In the genomic region with DNA sequence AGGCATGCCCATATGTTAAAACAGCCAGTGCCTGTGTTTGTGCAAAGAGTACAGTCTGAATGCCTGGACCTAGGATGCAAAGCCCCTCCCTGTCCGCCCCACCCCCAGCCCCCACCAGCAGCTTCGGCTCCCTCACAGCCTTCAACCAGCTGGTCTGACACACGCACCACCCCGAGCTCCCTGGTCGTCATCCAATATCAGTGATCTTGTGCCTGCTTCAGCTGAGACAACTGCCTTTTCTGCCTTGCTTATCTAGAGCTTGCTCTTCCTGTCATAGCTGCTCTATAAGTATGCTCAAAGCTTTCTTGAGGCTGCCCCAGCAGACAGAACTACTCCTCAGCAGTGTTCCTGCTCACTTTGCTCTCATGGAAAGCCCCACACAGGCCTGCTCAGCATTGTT, we compare ENCODE assay signal across 13 mouse cellular contexts. TPM values are rescaled to one million over a fixed set of nuclear protein-coding genes. Genes with fewer than 3 reads are reported as not detected.
A peak's percentile ranks its signal among the peaks of the same experiment; 100 is the strongest.
DNase-seq lines count a peak whose midpoint lies in the region; ATAC-seq and TF ChIP-seq lines count a peak whose summit lies in the region.
"Had no signal": no experiment of that assay in that cellular context is flagged by ENCODE, and none has a peak within 500 bp of the region (broad histone marks: within the 10 kb centered on the region; RNA-seq: fewer than 3 reads in every experiment).

No protein-coding gene starts in this region.

- H3K27ac ChIP-seq in hindbrain, embryonic 15.5 days (replicated peaks) = no peak overlapping the region
- H3K27ac ChIP-seq in hindbrain, embryonic 10.5 days = no peak overlapping the region
- H3K27ac ChIP-seq in lung, postnatal 0 days (ENCODE audit: low read length) = no peak overlapping the region
- H3K27ac ChIP-seq: macrophage had no signal

- H3K36me3 ChIP-seq in hindbrain, embryonic 15.5 days = no peaks in the 10 kb centered on the region
- H3K36me3 ChIP-seq in hindbrain, embryonic 10.5 days = no peaks in the 10 kb centered on the region
- H3K36me3 ChIP-seq in lung, postnatal 0 days (ENCODE audit: insufficient read depth, low read length) = no peaks in the 10 kb centered on the region

- H3K4me3 ChIP-seq in hindbrain, embryonic 15.5 days = no peak overlapping the region
- no peak overlapping the region for H3K4me3 ChIP-seq in hindbrain, embryonic 10.5 days
- H3K4me3 ChIP-seq in lung, postnatal 0 days (ENCODE audit: low read depth, low read length) = no peak overlapping the region

- no peaks in the 10 kb centered on the region for H3K9me3 ChIP-seq in hindbrain, embryonic 15.5 days
- no peaks in the 10 kb centered on the region for H3K9me3 ChIP-seq in hindbrain, embryonic 10.5 days
- H3K9me3 ChIP-seq in lung, postnatal 0 days (ENCODE audit: low read length) = no peaks in the 10 kb centered on the region

- no peak overlapping the region for H3K9ac ChIP-seq in hindbrain, embryonic 15.5 days
- no peak overlapping the region for H3K9ac ChIP-seq in lung, postnatal 0 days (replicated peaks; ENCODE audit: low read depth)

- TF ChIP-seq CTCF in lung, postnatal 0 days (IDR thresholded peaks at IDR 0.05) = no peak

- H3K4me1 ChIP-seq in hindbrain, embryonic 15.5 days (replicated peaks) = peaks cover 13% of the 10 kb centered on the region
- H3K4me1 ChIP-seq in hindbrain, embryonic 10.5 days (replicated peaks) = no peaks in the 10 kb centered on the region
- no peaks in the 10 kb centered on the region for H3K4me1 ChIP-seq in lung, postnatal 0 days (ENCODE audit: insufficient read depth, low read depth, low read length)

- 0 out of 2 replicates have a peak, but pooled peaks have one; percentile 27 for ATAC-seq in hindbrain, embryonic 15.5 days (ENCODE audit: low FRiP score, low read depth)
- peak; percentile 78 for ATAC-seq in lung, postnatal 0 days

- 46% methylated on average over 5 of the region's 5 CpGs for whole genome bisulfite sequencing in hindbrain, embryonic 15.5 days
- 46% methylated on average over 5 of the region's 5 CpGs for WGBS in hindbrain, embryonic 10.5 days
- 11% methylated on average over 5 of the region's 5 CpGs for WGBS in lung, postnatal 0 days

- H3K27me3 ChIP-seq in hindbrain, embryonic 15.5 days = no peaks in the 10 kb centered on the region
- no peaks in the 10 kb centered on the region for H3K27me3 ChIP-seq in hindbrain, embryonic 10.5 days (ENCODE audit: insufficient read depth, poor library complexity, severe bottlenecking)
- no peaks in the 10 kb centered on the region for H3K27me3 ChIP-seq in lung, postnatal 0 days (replicated peaks; ENCODE audit: insufficient read depth, low read length)

- no peak overlapping the region for H3K4me2 ChIP-seq in hindbrain, embryonic 15.5 days
- H3K4me2 ChIP-seq in lung, postnatal 0 days (replicated peaks; ENCODE audit: low read depth, low read length) = no peak overlapping the region

- DNase-seq in hindbrain, embryonic 10.5 days (ENCODE audit: low spot score) = no peak
- DNase-seq in lung, postnatal 0 days (ENCODE audit: low spot score) = peak; percentile 74
- DNase-seq in lung, adult 18-20 months = no peak
- DNase-seq in cerebellum, adult 9-11 months = peak; percentile 56
- peak; percentile 48 for DNase-seq in lung, postnatal 10 days
- no peak for DNase-seq in gastrocnemius, postnatal 10 days
- DNase-seq in right cerebral cortex, postnatal 10 days (ENCODE audit: low spot score in 2 of 2) = no peak
- DNase-seq: embryo, embryonic 11 days had no signal

- TF ChIP-seq EP300 in lung, postnatal 0 days (IDR thresholded peaks at IDR 0.05) = no peak

RNA-seq across cellular contexts. Expression of a gene that starts 13.4 kb away (rescaled TPM):
- polyA plus RNA-seq in hindbrain, embryonic 15.5 days (2015; fragmentation: Nextera tagmentation; extraction: Ambion mirVana) = not detected in 2 replicates
- polyA plus RNA-seq in hindbrain, embryonic 10.5 days (2016; fragmentation: Nextera tagmentation; extraction: Ambion mirVana) = 0.10 TPM in 1 of 2 replicates, not detected in the other
- not detected in 2 replicates for polyA plus RNA-seq in lung, postnatal 0 days (2015; fragmentation: Nextera tagmentation; extraction: Ambion mirVana)
- total RNA-seq in gastrocnemius, postnatal 10 days (2021) = not detected
- total RNA-seq: layer of hippocampus, postnatal 25 days; neutrophil, adult 5-6 weeks had no signal
- polyA plus RNA-seq: macrophage; spleen, adult 2 months had no signal

RNA-seq across cellular contexts. Expression of a gene that starts 30.5 kb away (rescaled TPM):
- 2.4 and 2.5 TPM in 2 replicates for polyA plus RNA-seq in hindbrain, embryonic 15.5 days (2015; fragmentation: Nextera tagmentation; extraction: Ambion mirVana)
- 3.1 and 4.8 TPM in 2 replicates for polyA plus RNA-seq in hindbrain, embryonic 10.5 days (2016; fragmentation: Nextera tagmentation; extraction: Ambion mirVana)
- polyA plus RNA-seq in lung, postnatal 0 days (2015; fragmentation: Nextera tagmentation; extraction: Ambion mirVana) = 13.2 and 16.3 TPM in 2 replicates
- total RNA-seq in gastrocnemius, postnatal 10 days (2021) = 1 to 10 TPM; 5.5 to 9.3 TPM

Comparison
In these comparisons a context has a peak if more than half of its experiments do, and no peak if none do; other contexts are left out.
1. DNase-seq: peak in lung, postnatal 0 days (single experiment), cerebellum, adult 9-11 months (single experiment) and lung, postnatal 10 days (single experiment); none in hindbrain, embryonic 10.5 days (single experiment), lung, adult 18-20 months (0 of 2), gastrocnemius, postnatal 10 days (single experiment) and right cerebral cortex, postnatal 10 days (0 of 2).